Mouse (Mus musculus): ENCODE results near the gene Gm49380.

DNA sequence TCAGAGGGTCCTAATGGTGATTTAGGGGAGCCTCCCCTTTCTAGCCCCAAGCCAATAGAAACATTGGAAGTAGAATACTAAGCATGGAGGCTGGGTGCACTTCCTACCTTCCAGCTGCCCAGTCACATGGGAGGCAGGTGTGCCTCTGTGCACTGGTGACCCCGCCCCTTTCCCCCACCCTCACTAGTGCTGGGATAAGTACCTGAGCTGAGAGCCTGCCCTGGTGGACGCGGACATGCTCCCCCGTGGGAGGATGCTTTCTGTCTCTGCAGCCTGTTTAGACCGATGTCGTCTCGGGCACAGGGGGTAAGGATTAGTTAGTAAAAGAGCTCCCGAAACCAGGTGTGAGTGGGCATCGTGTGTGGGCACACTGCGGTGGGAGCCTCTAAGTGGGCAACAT, 26.3 kb downstream of the Gm49380 start:
- TF ChIP-seq CTCF (IDR thresholded peaks at IDR 0.05; ENCODE audit: extremely low read depth, insufficient read length, insufficient replicate concordance, low read depth, low read length) (no peak), POLR2A (IDR thresholded peaks at IDR 0.05; ENCODE audit: low read depth, low read length) (peak; percentile 43; the same call in 1 of the 2 replicates)

All from small intestine, adult 2 months (tissue).